Mouse (Mus musculus): ENCODE measurements at regions not wholly inside any gene's neighbourhood (a gene's known extent, or its start where the extent isn't known, plus 50 kb on each side); places are given as distances from the start of the nearest gene placed in this dataset.

DNA sequence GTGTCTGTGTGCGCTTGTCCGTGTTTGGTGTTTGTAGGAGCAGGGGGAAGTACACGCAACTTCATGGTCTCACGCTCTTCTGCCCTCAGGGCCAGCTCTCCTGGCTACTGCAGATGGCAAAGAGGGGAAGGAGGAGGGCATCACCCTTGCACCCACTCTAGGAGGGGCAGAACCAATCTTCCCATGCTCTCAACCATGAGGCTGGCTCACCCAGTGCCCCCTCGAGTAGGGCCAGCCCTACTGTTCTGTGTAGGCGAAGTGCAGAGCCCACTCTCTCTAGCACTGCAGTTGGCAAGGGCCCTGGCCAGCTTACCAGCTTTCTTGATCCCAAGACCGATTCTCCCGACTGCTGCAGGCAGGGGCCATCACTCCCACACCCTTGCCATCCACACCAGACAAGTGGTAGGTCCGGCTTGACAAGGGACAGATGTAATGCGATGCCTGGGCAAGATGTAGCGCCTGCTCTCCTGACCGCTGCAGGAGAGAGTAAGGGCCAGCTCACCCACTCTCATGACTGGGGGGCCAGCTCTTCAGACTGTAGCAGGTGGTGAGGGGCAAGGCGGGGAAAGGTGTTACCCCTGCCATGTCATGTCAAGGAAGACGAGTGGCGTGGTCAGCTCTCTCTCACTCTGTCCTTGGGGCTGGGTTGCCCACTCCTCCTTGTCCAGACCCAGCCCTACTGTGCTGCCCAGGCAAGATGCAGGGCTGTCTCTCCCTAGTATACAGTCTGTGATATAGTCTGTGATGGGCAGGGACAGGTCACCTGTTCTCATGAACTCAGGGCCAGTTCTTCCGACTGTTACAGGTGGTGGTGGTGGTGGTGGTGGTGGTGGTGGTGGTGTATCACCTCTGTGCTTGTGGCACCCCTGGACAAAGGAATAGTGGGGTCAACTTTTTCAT, 100.5 kb upstream of the Meis2 start:
- Histone ChIP-seq H3K27me3 (no peaks in the 10 kb centered on the region), H3K36me3 (no peaks in the 10 kb centered on the region), H3K4me2 (replicated peaks) (no peak overlapping the region), H3K9me3 (no peaks in the 10 kb centered on the region), H3K4me3 (replicated peaks) (no peak overlapping the region), H3K9ac (replicated peaks) (no peak overlapping the region), H3K4me1 (replicated peaks) (no peaks in the 10 kb centered on the region), H3K27ac (no peak overlapping the region)
- WGBS, result 95% methylated on average over 16 of the region's 16 CpGs
- ATAC-seq, result peak; percentile 40; the same call in 1 of the 2 replicates

Data from midbrain, embryonic 13.5 days (tissue).